Mouse (Mus musculus) lung, embryonic 14.5 days (tissue): ENCODE results near the gene 1600012H06Rik. TPM values are rescaled to one million over a fixed set of nuclear protein-coding genes. Genes with fewer than 3 reads are reported as not detected.

Source experiments
- polyA plus RNA-seq: library from polyadenylated mRNA; unstranded; fragments of >200 nt; fragmentation: Nextera tagmentation; extraction: Ambion mirVana; gene quantifications from 2 replicates; pipeline ENCODE4 v1.2.1, GENCODE M21; 2014

The 1600012H06Rik gene
- polyA plus RNA-seq, 1 experiment from 2014 or later = 31.0 TPM

Other genes starting within 250 kb of the 1600012H06Rik start
- 18.7 and 21.7 TPM in 2 replicates for gene Thbs2, start 248.9 kb upstream of the 1600012H06Rik start, polyA plus RNA-seq
- 4.7 and 6.1 TPM in 2 replicates for gene Wdr27, start within 50 bp of the 1600012H06Rik start, polyA plus RNA-seq
- 39.1 and 44.2 TPM in 2 replicates for gene Phf10, start 18.1 kb downstream of the 1600012H06Rik start, polyA plus RNA-seq
- gene 9030025P20Rik, start 35.3 kb downstream of the 1600012H06Rik start, polyA plus RNA-seq = 9.0 and 10.3 TPM in 2 replicates
- 0.45 TPM in 1 of 2 replicates, not detected in the other for gene Gm3417, start 35.6 kb downstream of the 1600012H06Rik start, polyA plus RNA-seq
- gene Gm3435, start 67.0 kb downstream of the 1600012H06Rik start, polyA plus RNA-seq = 3.6 and 3.7 TPM in 2 replicates
- 70.4 and 78.9 TPM in 2 replicates for gene Ermard, start 98.0 kb downstream of the 1600012H06Rik start, polyA plus RNA-seq
- gene Tcte3, start 98.3 kb downstream of the 1600012H06Rik start, polyA plus RNA-seq = 0.69 TPM in 1 of 2 replicates, not detected in the other
- 1.9 and 3.4 TPM in 2 replicates for gene Gm3448, start 98.4 kb downstream of the 1600012H06Rik start, polyA plus RNA-seq